Comparison of ENCODE assay signal across 31 mouse cellular contexts in the genomic region with DNA sequence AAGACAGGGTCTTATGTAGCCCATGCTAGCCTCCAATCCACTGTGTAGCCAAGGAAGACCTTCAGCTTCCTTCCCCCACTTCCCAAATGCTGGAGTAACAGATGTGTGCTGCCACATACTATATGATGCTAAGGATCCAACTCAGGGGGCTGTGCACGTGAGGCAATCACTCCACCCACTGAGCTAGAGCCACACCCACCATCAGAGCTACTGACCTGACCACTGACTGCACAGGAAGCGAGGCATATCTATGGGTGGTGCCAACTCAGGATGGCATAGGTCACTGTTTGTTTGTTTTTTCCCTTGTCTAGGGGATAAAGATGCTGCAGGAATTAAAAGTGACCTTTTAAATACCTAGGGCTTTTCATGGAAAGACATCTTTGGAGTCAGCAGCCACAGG.
A peak's percentile ranks its signal among the peaks of the same experiment; 100 is the strongest.
DNase-seq lines count a peak whose midpoint lies in the region; ATAC-seq and TF ChIP-seq lines count a peak whose summit lies in the region.
"Had no signal": no experiment of that assay in that cellular context is flagged by ENCODE, and none has a peak within 500 bp of the region (broad histone marks: within the 10 kb centered on the region; RNA-seq: fewer than 3 reads in every experiment).

No protein-coding gene starts in this region.

- DNase-seq in 416B (ENCODE audit: low read depth): peak; percentile 12
- peak; percentile 75 for DNase-seq in Muller cell, postnatal 12 days (ENCODE audit: inconsistent ontology term)
- DNase-seq in liver, embryonic 14.5 days (ENCODE audit: low read depth in 3 of 3, low spot score in 3 of 3): peak; percentile 31 to 42 (median 33)
- no peak for DNase-seq in heart, embryonic 10.5 days (ENCODE audit: low spot score)
- DNase-seq in right cerebral cortex, postnatal 4 days: no peak
- no peak for DNase-seq in heart, postnatal 4 days
- no peak for DNase-seq in layer of hippocampus, adult 2 months (ENCODE audit: low spot score in 2 of 2)
- DNase-seq: adrenal gland, postnatal 10 days; cerebellum, adult 2 months; cerebellum, postnatal 36 days; gastrocnemius, postnatal 14 days; heart, adult 11 months; heart, postnatal 36 days; kidney, adult 11 months; kidney, postnatal 25 days; lung, adult 2 months; lung, postnatal 10 days; thymus, postnatal 14 days had no signal

- H3K4me2 ChIP-seq in liver, embryonic 14.5 days (ENCODE audit: low read depth): peak overlapping the region; percentile 36
- H3K4me2 ChIP-seq: forebrain, embryonic 13.5 days; heart, embryonic 11.5 days; hindbrain, embryonic 15.5 days; kidney, embryonic 15.5 days; limb, embryonic 13.5 days; midbrain, embryonic 12.5 days; neural tube, embryonic 12.5 days had no signal

- 9% methylated on average over 2 of the region's 2 CpGs for WGBS in liver, embryonic 14.5 days (ENCODE audit: insufficient replicate concordance)
- 51% methylated on average over 2 of the region's 2 CpGs for WGBS in heart, embryonic 10.5 days

- peak; percentile 84 for ATAC-seq in erythroblast, adult 5-6 weeks (replicated peaks; ENCODE audit: low FRiP score, poor library complexity, severe bottlenecking)
- peak; percentile 70 for ATAC-seq in liver, embryonic 14.5 days (ENCODE audit: insufficient read depth)
- ATAC-seq: forebrain, embryonic 13.5 days; inflammation-experienced regulatory T-cells, adult 6 months; Patski had no signal

- H3K4me3 ChIP-seq in liver, embryonic 14.5 days (ENCODE audit: insufficient read depth in 1 of 2, low read depth in 2 of 2, low read length in 2 of 2): no peak overlapping the region
- H3K4me3 ChIP-seq in heart, embryonic 10.5 days: no peak overlapping the region
- no peak overlapping the region for H3K4me3 ChIP-seq in layer of hippocampus, adult 2 months
- H3K4me3 ChIP-seq: forebrain, embryonic 13.5 days; hindbrain, embryonic 15.5 days; kidney, embryonic 15.5 days; limb, embryonic 13.5 days; midbrain, embryonic 12.5 days; myocyte; neural tube, embryonic 12.5 days had no signal

- peak overlapping the region; percentile 38 for H3K27ac ChIP-seq in liver, embryonic 14.5 days
- H3K27ac ChIP-seq in heart, embryonic 10.5 days: no peak overlapping the region
- no peak overlapping the region for H3K27ac ChIP-seq in layer of hippocampus, adult 2 months
- H3K27ac ChIP-seq: forebrain, embryonic 13.5 days; hindbrain, embryonic 15.5 days; limb, embryonic 13.5 days; macrophage; midbrain, embryonic 12.5 days; neural tube, embryonic 12.5 days had no signal

- H3K9ac ChIP-seq in liver, embryonic 14.5 days (replicated peaks): no peak overlapping the region
- H3K9ac ChIP-seq: forebrain, embryonic 13.5 days; hindbrain, embryonic 15.5 days; kidney, embryonic 15.5 days; limb, embryonic 13.5 days; midbrain, embryonic 12.5 days; neural tube, embryonic 12.5 days had no signal

- TF ChIP-seq EP300 in liver, embryonic 14.5 days (IDR thresholded peaks at IDR 0.05; ENCODE audit: low read depth): no peak

- H3K9me3 ChIP-seq in liver, embryonic 14.5 days (ENCODE audit: control insufficient read depth, low read length): no peaks in the 10 kb centered on the region
- H3K9me3 ChIP-seq in heart, embryonic 10.5 days: no peaks in the 10 kb centered on the region
- H3K9me3 ChIP-seq: forebrain, embryonic 13.5 days; G1E; hindbrain, embryonic 15.5 days; kidney, embryonic 15.5 days; limb, embryonic 13.5 days; midbrain, embryonic 12.5 days; neural tube, embryonic 12.5 days had no signal

- H3K27me3 ChIP-seq in liver, embryonic 14.5 days (ENCODE audit: control insufficient read depth, insufficient read depth, low read length): no peaks in the 10 kb centered on the region
- H3K27me3 ChIP-seq in heart, embryonic 10.5 days (ENCODE audit: insufficient read depth, poor library complexity, severe bottlenecking): peaks cover 40% of the 10 kb centered on the region; the same call in 1 of the 2 replicates
- H3K27me3 ChIP-seq: hindbrain, embryonic 15.5 days; kidney, embryonic 15.5 days; Patski had no signal

- H3K4me1 ChIP-seq in liver, embryonic 14.5 days (replicated peaks; ENCODE audit: control insufficient read depth in 2 of 2, insufficient read depth in 2 of 2, low read length in 1 of 2): peaks cover 19 to 21% of the 10 kb centered on the region in 2 experiments
- H3K4me1 ChIP-seq in heart, embryonic 10.5 days: peaks cover 21% of the 10 kb centered on the region; the same call in 1 of the 2 replicates

- no peaks in the 10 kb centered on the region for H3K36me3 ChIP-seq in liver, embryonic 14.5 days (replicated peaks; ENCODE audit: control insufficient read depth, insufficient read depth, low read depth)
- H3K36me3 ChIP-seq in heart, embryonic 10.5 days: no peaks in the 10 kb centered on the region
- H3K36me3 ChIP-seq: G1E; hindbrain, embryonic 15.5 days; kidney, embryonic 15.5 days; limb, embryonic 13.5 days; midbrain, embryonic 12.5 days; neural tube, embryonic 12.5 days had no signal

- no peak for TF ChIP-seq CTCF in liver, embryonic 14.5 days (IDR thresholded peaks at IDR 0.05; ENCODE audit: low read depth)
- no peak for TF ChIP-seq CTCF in layer of hippocampus, adult 2 months (conservative IDR thresholded peaks at IDR 0.05)

Comparison
In these comparisons a context has a peak if more than half of its experiments do, and no peak if none do; other contexts are left out.
1. DNase-seq: peak in 416B (single experiment), Muller cell, postnatal 12 days (single experiment) and liver, embryonic 14.5 days (3 of 3); none in heart, embryonic 10.5 days (single experiment), right cerebral cortex, postnatal 4 days (single experiment), heart, postnatal 4 days (single experiment) and layer of hippocampus, adult 2 months (0 of 2).